Mouse (Mus musculus): ENCODE measurements at regions not wholly inside any gene's neighbourhood (a gene's known extent, or its start where the extent isn't known, plus 50 kb on each side); places are given as distances from the start of the nearest gene placed in this dataset.

- DNase-seq = no peak
- intact Hi-C loops (cut with DNase I) = no loop called here
These were observed 156.3 kb upstream of the Adgrl2 start for GRCm38 (mm10) chr3:149146673-149147072.

GRCm38 (mm10) chr3:149140461-149140860, 150.1 kb upstream of the Adgrl2 start:
- intact Hi-C loops (cut with DNase I) = no loop called here
- no peak for DNase-seq

GRCm38 (mm10) chr3:149134028-149134938, 143.9 kb upstream of the Adgrl2 start:
- intact Hi-C loops (cut with DNase I) = no loop called here
- no peak for DNase-seq

DNA sequence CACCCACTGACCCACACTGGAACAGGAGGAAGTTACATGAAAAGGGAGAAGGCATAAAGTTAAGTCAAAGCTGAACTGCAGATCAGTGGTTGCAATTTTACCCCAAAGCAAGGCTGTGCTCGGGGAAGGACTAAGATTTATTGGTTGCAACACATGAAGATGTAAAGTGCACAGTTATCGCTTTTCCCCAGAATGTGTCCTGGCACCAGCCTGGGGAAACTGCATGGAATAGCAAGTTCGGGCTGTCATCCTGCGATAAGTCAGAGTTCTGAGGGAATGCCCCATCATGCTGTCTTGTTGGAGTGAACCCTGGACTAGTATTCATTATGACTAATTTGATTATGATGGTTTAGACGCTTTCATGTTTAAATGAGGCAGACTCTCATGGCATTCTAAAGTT, 128.5 kb upstream of the Adgrl2 start:
- DNase-seq = no peak
- intact Hi-C loops (cut with DNase I) = no loop called here

DNA sequence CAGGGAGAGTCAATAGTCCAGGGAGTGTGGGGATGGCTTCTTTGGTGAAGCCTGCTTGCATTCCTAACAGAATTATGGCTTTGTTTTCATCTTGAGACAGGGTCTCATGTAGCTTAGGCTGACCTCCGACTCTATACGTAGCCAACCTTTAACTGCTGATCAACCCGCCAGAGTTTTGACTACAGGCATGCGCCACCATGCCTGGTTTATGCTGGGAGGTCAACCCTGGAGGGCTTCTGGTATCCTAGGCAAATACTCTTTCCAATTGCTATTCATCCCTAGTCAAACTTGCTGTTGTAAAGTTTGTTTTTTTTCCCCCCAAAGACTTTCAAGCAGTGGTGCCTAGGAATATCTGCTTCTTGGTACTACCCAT, 127.3 kb upstream of the Adgrl2 start:
- intact Hi-C loops (cut with DNase I) = no loop called here
- no peak for DNase-seq

GRCm38 (mm10) chr3:149117018-149117683, 126.8 kb upstream of the Adgrl2 start:
- no peak for DNase-seq
- intact Hi-C loops (cut with DNase I) = no loop called here

GRCm38 (mm10) chr3:149116604-149117003, 126.2 kb upstream of the Adgrl2 start:
- intact Hi-C loops (cut with DNase I) = no loop called here
- DNase-seq = no peak

DNA sequence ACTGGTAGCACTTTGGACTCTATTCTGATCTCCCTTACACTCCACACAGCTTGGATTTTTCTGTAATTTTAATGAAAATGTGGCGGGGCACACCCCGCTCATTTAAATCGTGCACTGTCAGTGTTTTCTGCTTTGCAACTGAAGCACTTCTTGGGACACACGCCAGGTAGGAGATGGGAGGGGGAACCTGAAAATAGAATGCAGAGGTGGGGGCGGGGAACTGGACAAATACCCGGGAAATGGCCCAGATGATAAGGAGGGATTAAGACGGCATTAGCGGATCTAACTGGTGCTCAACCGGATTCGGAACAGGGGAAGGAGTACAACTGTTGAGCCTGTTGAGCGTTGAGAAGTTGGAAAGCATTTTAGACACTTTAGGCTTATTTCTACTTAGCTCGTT, 125.5 kb upstream of the Adgrl2 start:
- DNase-seq = peak; percentile 10
- intact Hi-C loops (cut with DNase I) = no loop called here

DNA sequence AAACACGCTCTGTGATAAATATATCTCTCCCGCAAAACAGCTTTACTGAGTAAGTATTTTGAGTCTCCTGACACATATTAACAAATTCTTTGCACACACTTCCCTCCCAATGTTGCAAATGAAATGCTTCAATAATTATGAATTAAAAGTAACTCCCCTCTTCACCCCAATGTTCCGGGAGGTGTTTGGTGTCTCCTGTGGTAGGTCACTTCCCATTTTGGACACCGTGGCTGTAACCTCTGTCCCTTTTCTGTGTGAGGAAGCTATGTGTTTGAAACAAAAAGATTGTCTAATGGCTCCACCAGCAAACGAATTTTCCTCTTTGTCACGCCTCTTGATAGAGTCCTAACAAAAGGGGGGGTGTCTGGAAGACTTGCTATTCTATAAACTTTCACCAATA, 122.5 kb upstream of the Adgrl2 start:
- no peak for DNase-seq
- intact Hi-C loops (cut with DNase I) = no loop called here

DNA sequence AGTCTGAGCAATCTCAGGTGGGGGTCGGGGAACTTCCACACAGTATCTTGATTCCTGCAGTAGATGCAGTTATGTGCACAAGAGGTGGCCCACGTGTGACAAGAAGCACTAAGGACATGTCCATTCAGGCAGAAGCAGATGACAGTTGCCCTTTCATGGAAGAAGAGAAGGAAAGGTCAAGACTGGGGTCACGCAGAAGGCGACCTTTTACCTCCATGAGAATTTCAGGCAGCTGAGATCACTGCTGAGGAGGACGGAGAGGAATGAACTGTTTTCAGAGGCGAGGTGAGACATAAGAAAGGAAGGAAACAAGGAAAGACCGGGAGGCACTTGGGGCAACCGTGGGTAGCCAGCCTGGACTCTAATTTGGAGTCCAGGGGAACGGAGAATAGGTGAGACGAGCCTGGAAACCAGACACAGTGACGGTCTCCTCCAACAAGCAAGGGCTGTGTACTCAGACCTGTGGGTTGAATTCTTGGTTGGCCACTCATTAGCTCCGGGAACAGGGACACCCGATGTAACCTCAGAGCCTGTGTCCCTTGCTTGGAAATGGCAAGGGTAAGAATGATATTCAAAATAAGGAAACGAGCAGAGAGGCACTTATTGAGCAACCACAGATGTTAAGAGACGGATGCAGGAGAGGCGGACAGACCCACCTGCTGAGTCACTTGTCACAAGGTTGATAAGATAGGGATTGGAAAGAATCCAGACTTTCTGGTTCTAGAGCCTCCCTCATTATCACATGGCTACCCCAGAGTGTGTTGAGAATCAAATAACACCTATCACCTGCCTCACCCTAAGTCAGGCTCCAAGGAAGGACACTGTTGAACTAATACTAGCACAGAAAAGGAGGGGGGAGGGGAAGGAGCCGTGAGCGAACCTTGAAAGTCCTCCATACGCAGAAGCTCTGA, 121.4 kb upstream of the Adgrl2 start:
- no peak for DNase-seq
- intact Hi-C loops (cut with DNase I) = no loop called here

DNA sequence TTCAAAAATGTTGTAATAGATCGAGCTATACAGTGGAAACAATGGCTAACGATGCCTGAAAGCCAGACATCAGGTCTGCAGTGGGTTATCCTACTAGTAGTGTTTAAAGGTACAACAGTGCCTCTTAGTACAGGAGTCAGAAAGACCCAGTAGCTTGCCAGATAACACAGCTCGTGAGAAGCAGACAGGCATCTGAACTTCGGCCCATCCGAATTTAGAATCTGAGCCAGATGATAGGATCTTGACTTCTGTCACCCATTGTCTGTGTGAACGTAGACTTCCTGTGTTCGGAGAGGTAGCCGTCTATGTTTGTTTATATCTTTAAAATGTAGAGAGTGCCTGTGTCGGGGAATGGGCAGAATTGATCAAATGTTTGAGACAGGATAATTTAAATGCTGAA, 120.5 kb upstream of the Adgrl2 start:
- intact Hi-C loops (cut with DNase I) = no loop called here
- DNase-seq = no peak

- intact Hi-C loops (cut with DNase I) = no loop called here
- DNase-seq = no peak
These were observed 115.5 kb upstream of the Adgrl2 start for GRCm38 (mm10) chr3:149105709-149106450.

- intact Hi-C loops (cut with DNase I) = no loop called here
- DNase-seq = no peak
These were observed 114.8 kb upstream of the Adgrl2 start for GRCm38 (mm10) chr3:149105181-149105580.

GRCm38 (mm10) chr3:149104080-149104479, 113.7 kb upstream of the Adgrl2 start:
- no peak for DNase-seq
- intact Hi-C loops (cut with DNase I) = no loop called here

DNA sequence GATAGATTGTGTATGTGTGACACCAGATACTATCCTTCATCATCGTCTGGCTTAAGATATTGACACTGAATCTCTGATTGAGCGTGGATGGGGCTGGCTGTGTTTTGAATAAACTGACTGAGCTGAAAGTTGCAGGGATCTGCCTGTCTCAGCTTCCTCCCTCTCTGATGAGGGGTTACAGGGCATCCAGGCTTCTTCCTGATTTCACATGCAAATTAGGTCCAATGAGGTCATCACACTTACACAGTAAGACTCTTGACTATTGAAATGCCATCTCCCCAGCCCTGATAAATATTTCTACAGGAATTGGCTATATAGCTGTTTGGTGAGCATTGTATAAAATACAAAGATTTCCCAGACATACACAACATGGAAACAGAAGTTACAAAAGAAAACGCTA, 113.1 kb upstream of the Adgrl2 start:
- intact Hi-C loops (cut with DNase I) = no loop called here
- no peak for DNase-seq

GRCm38 (mm10) chr3:149102846-149103245, 112.5 kb upstream of the Adgrl2 start:
- intact Hi-C loops (cut with DNase I) = no loop called here

GRCm38 (mm10) chr3:149101785-149102184, 111.4 kb upstream of the Adgrl2 start:
- intact Hi-C loops (cut with DNase I) = no loop called here
- no peak for DNase-seq

More at GRCm38 (mm10) chr3:149102846-149103245, 112.5 kb upstream of the Adgrl2 start:
- DNase-seq = no peak

DNA sequence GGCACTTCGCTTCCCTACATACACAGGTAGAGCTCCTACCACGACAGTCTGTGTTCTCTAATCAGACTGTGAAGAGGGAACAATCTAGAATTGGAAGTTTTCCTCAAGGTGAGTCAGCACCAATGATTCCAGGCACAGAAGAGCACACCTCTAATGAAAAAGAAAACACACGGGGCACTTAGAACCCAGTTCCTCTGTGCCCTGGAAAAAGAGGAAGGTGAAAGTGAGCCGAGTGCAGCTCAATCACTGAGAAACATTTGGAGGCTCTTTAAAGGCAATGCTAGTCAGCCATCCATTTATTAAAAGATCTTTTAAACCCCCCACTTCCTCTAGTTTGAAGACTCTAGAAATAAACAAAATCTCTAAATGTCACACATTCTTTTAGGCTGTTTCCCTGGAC, 108.4 kb upstream of the Adgrl2 start:
- intact Hi-C loops (cut with DNase I) = no loop called here
- DNase-seq = no peak

- no peak for DNase-seq
- intact Hi-C loops (cut with DNase I) = no loop called here
These were observed 106.7 kb upstream of the Adgrl2 start for GRCm38 (mm10) chr3:149097026-149097425.

GRCm38 (mm10) chr3:149092649-149093048, 102.3 kb upstream of the Adgrl2 start:
- intact Hi-C loops (cut with DNase I) = no loop called here
- DNase-seq = no peak

- DNase-seq = no peak
- intact Hi-C loops (cut with DNase I) = no loop called here
These were observed 99.7 kb upstream of the Adgrl2 start for GRCm38 (mm10) chr3:149090103-149090502.
